Comparison of ENCODE assay signal across 8 mouse cellular contexts in genomic region chr7:141460391-141461113, GRCm38 (mm10). TPM values are rescaled to one million over a fixed set of nuclear protein-coding genes. Genes with fewer than 3 reads are reported as not detected.
DNase-seq lines count a peak whose midpoint lies in the region; ATAC-seq and TF ChIP-seq lines count a peak whose summit lies in the region.

Gene Cracr2b (plus strand): TSS chr7:141461094.

- peak within 1 kb of the TSS; percentile 89 for H3K4me2 ChIP-seq in intestine, postnatal 0 days (replicated peaks; ENCODE audit: low read depth)
- H3K4me2 ChIP-seq in midbrain, embryonic 11.5 days: peak within 1 kb of the TSS; percentile 43

- H3K4me1 ChIP-seq in cerebellum, adult 2 months (ENCODE audit: control insufficient read depth, insufficient read depth, low read length): peaks cover 58% of the 10 kb centered on the region
- no peaks in the 10 kb centered on the region; the same call in 1 of the 2 replicates for H3K4me1 ChIP-seq in intestine, postnatal 0 days (replicated peaks; ENCODE audit: control insufficient read depth, insufficient read depth, low read length)
- H3K4me1 ChIP-seq in midbrain, embryonic 11.5 days (ENCODE audit: control insufficient read depth, insufficient read depth, low read length): peaks cover 18% of the 10 kb centered on the region

- TF ChIP-seq CTCF in cerebellum, adult 2 months (IDR thresholded peaks at IDR 0.05; ENCODE audit: borderline replicate concordance, insufficient read depth, low read depth, low read length): no peak
- no peak for TF ChIP-seq CTCF in intestine, postnatal 0 days (IDR thresholded peaks at IDR 0.05; ENCODE audit: low read depth)

- no peak for ATAC-seq in intestine, postnatal 0 days
- ATAC-seq in midbrain, embryonic 11.5 days (ENCODE audit: low FRiP score): no peak
- ATAC-seq in megakaryocyte-erythroid progenitor cell, adult 5-6 weeks (replicated peaks; ENCODE audit: low FRiP score, low TSS enrichment, poor library complexity, severe bottlenecking): no peak

- H3K27ac ChIP-seq in cerebellum, adult 2 months (ENCODE audit: insufficient read depth, low read length): peak within 1 kb of the TSS; percentile 49; the same call in 1 of the 2 replicates
- H3K27ac ChIP-seq in intestine, postnatal 0 days (ENCODE audit: low read depth, low read length): peak within 1 kb of the TSS; percentile 57; the same call in 1 of the 2 replicates
- H3K27ac ChIP-seq in midbrain, embryonic 11.5 days (ENCODE audit: low read depth, low read length): no peak within 1 kb of the TSS

- peak in 1 of 2 experiments; percentile 47 for DNase-seq in cerebellum, adult 2 months
- no peak for DNase-seq in cerebellum, postnatal 4 days (ENCODE audit: low spot score in 2 of 2)
- DNase-seq in adrenal gland, adult 8-10 months: peak; percentile 25
- DNase-seq in heart, adult 11 months: peak; percentile 98
- DNase-seq in midbrain, embryonic 11.5 days (ENCODE audit: low spot score, missing footprints): no peak
- DNase-seq in right cerebral cortex, postnatal 25 days: no peak

- 68% methylated on average over 15 of the region's 15 CpGs for WGBS in cerebellum, adult 2 months
- 48% methylated on average over 15 of the region's 15 CpGs for WGBS in intestine, postnatal 0 days
- WGBS in midbrain, embryonic 11.5 days: 77% methylated on average over 15 of the region's 15 CpGs

- no peaks in the 10 kb centered on the region for H3K27me3 ChIP-seq in cerebellum, adult 2 months (ENCODE audit: control insufficient read depth, insufficient read depth, low read length)
- peaks cover 11% of the 10 kb centered on the region for H3K27me3 ChIP-seq in intestine, postnatal 0 days (replicated peaks; ENCODE audit: control insufficient read depth, insufficient read depth, low read length)
- H3K27me3 ChIP-seq in midbrain, embryonic 11.5 days (ENCODE audit: control insufficient read depth, insufficient read depth, low read length): peaks cover 58% of the 10 kb centered on the region

- H3K36me3 ChIP-seq in intestine, postnatal 0 days (ENCODE audit: control insufficient read depth, insufficient read depth): peaks cover 27% of the 10 kb centered on the region
- H3K36me3 ChIP-seq in midbrain, embryonic 11.5 days (ENCODE audit: control insufficient read depth, insufficient read depth, low read length): no peaks in the 10 kb centered on the region

- peak within 1 kb of the TSS; percentile 32 for H3K4me3 ChIP-seq in cerebellum, adult 2 months (replicated peaks; ENCODE audit: insufficient read depth, low read depth, low read length)
- peak within 1 kb of the TSS; percentile 53 for H3K4me3 ChIP-seq in intestine, postnatal 0 days (ENCODE audit: low read depth, low read length)
- H3K4me3 ChIP-seq in midbrain, embryonic 11.5 days (ENCODE audit: low read depth, low read length): peak within 1 kb of the TSS; percentile 35

- peak within 1 kb of the TSS; percentile 66 for H3K9ac ChIP-seq in intestine, postnatal 0 days (ENCODE audit: low read depth, low read length)
- H3K9ac ChIP-seq in midbrain, embryonic 11.5 days (ENCODE audit: low read length): peak within 1 kb of the TSS; percentile 34; the same call in 1 of the 2 replicates

- no peak for TF ChIP-seq POLR2A in cerebellum, adult 2 months (IDR thresholded peaks at IDR 0.05; ENCODE audit: borderline replicate concordance, insufficient read depth, low read length)

- H3K9me3 ChIP-seq in intestine, postnatal 0 days (ENCODE audit: control insufficient read depth): no peaks in the 10 kb centered on the region
- no peaks in the 10 kb centered on the region for H3K9me3 ChIP-seq in midbrain, embryonic 11.5 days (ENCODE audit: control insufficient read depth, low read length)

RNA-seq across cellular contexts. Expression of gene Cracr2b, which starts in this region (rescaled TPM):
- 8.3 and 10.1 TPM in 2 replicates for polyA plus RNA-seq in cerebellum, adult 2 months (2012; rRNA removed)
- total RNA-seq in adrenal gland, adult 8-10 months (2022): 10 to 100 TPM; 11.7 to 21.1 (median 18.7) TPM
- polyA plus RNA-seq in intestine, postnatal 0 days (2015; fragmentation: Nextera tagmentation; extraction: Ambion mirVana): 12.6 and 12.7 TPM in 2 replicates
- 2.7 and 5.3 TPM in 2 replicates for polyA plus RNA-seq in midbrain, embryonic 11.5 days (2014; fragmentation: Nextera tagmentation; extraction: Ambion mirVana)
- total RNA-seq in megakaryocyte-erythroid progenitor cell, adult 5-6 weeks (2014; fragmentation: Nextera tagmentation): not detected in 2 replicates
- 0.23 TPM in 1 of 2 replicates, not detected in the other for total RNA-seq in megakaryocyte-erythroid progenitor cell, adult 5-6 weeks (2017)

Comparison
In these comparisons a context has a peak if more than half of its experiments do, and no peak if none do; other contexts are left out.
1. RNA of gene Cracr2b (total RNA-seq): 11.7 to 21.1 TPM in adrenal gland, adult 8-10 months; 0.23 TPM in megakaryocyte-erythroid progenitor cell, adult 5-6 weeks; every median in the first group is over 10 times any median in the second.
2. DNase-seq: peak in adrenal gland, adult 8-10 months (single experiment) and heart, adult 11 months (single experiment); none in cerebellum, postnatal 4 days (0 of 2), midbrain, embryonic 11.5 days (single experiment) and right cerebral cortex, postnatal 25 days (single experiment).
3. Peak in every context shown above with its lines, with median percentiles within 50 percentile points of each other: H3K4me3 ChIP-seq.